In the genomic region with DNA sequence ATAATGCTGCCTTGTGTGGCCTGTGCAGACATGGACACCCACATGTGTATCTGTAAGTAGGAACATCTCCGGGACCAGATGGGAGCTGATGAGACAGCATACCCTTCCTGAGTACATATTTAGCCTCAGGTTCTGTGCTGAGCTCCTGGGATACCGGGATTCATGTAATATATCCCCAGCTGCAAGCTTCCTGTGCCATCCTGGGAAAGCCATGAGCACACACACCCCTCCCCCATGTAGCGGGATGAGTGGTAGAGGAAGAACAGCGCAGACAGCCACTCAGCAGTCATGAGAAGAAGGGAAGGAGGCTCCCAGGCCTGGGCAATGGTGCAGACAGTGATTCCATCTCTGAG, we compare ENCODE assay signal across 12 mouse cellular contexts. TPM values are rescaled to one million over a fixed set of nuclear protein-coding genes. Genes with fewer than 3 reads are reported as not detected.
A peak's percentile ranks its signal among the peaks of the same experiment; 100 is the strongest.
DNase-seq lines count a peak whose midpoint lies in the region; ATAC-seq and TF ChIP-seq lines count a peak whose summit lies in the region.
"Had no signal": no experiment of that assay in that cellular context is flagged by ENCODE, and none has a peak within 500 bp of the region (broad histone marks: within the 10 kb centered on the region; RNA-seq: fewer than 3 reads in every experiment).

No protein-coding gene starts in this region.

- no peaks in the 10 kb centered on the region for H3K27me3 ChIP-seq in intestine, embryonic 14.5 days (replicated peaks; ENCODE audit: control insufficient read depth, insufficient read depth, low read length)
- no peaks in the 10 kb centered on the region for H3K27me3 ChIP-seq in intestine, embryonic 16.5 days (replicated peaks; ENCODE audit: control insufficient read depth, insufficient read depth, low read length)
- no peaks in the 10 kb centered on the region for H3K27me3 ChIP-seq in lung, embryonic 16.5 days (ENCODE audit: control insufficient read depth, insufficient read depth, low read depth, low read length)
- no peaks in the 10 kb centered on the region for H3K27me3 ChIP-seq in hindbrain, embryonic 12.5 days

- H3K4me2 ChIP-seq in intestine, embryonic 14.5 days (ENCODE audit: low read length), result no peak overlapping the region
- no peak overlapping the region for H3K4me2 ChIP-seq in intestine, embryonic 16.5 days (ENCODE audit: low read depth, low read length)
- no peak overlapping the region for H3K4me2 ChIP-seq in lung, embryonic 16.5 days (ENCODE audit: low read depth, low read length)
- no peak overlapping the region for H3K4me2 ChIP-seq in hindbrain, embryonic 12.5 days (replicated peaks)
- H3K4me2 ChIP-seq: midbrain, embryonic 12.5 days had no signal

- no peak overlapping the region for H3K4me3 ChIP-seq in intestine, embryonic 14.5 days (ENCODE audit: low read depth, low read length)
- H3K4me3 ChIP-seq in intestine, embryonic 16.5 days (ENCODE audit: low read length), result no peak overlapping the region
- no peak overlapping the region for H3K4me3 ChIP-seq in lung, embryonic 16.5 days (ENCODE audit: low read length)
- H3K4me3 ChIP-seq in lung, adult 2 months (replicated peaks; ENCODE audit: extremely low read depth, low read depth, low read length), result no peak overlapping the region
- H3K4me3 ChIP-seq in hindbrain, embryonic 12.5 days, result no peak overlapping the region
- H3K4me3 ChIP-seq: forebrain, embryonic 10.5 days; midbrain, embryonic 12.5 days had no signal

- TF ChIP-seq CTCF in lung, adult 2 months (IDR thresholded peaks at IDR 0.05; ENCODE audit: insufficient read depth, low read length), result no peak

- no peak for DNase-seq in intestine, embryonic 14.5 days (ENCODE audit: low spot score)
- no peak for DNase-seq in lung, adult 2 months
- DNase-seq in right cerebral cortex, postnatal 10 days (ENCODE audit: low spot score in 2 of 2), result peak; percentile 53 to 54
- no peak for DNase-seq in thymus, postnatal 14 days
- DNase-seq: adrenal gland, adult 2 months had no signal

- no peak for ATAC-seq in intestine, embryonic 14.5 days (replicated peaks; ENCODE audit: low FRiP score, low TSS enrichment, low read depth)
- no peak for ATAC-seq in intestine, embryonic 16.5 days
- no peak for ATAC-seq in lung, embryonic 16.5 days (ENCODE audit: low read depth)
- 0 out of 2 replicates have a peak, but pooled peaks have one; percentile 9 for ATAC-seq in hindbrain, embryonic 12.5 days (ENCODE audit: low FRiP score)
- ATAC-seq: inflammation-experienced regulatory T-cells, adult 6 months had no signal

- 56% methylated on average over 4 of the region's 4 CpGs for WGBS in intestine, embryonic 14.5 days
- WGBS in intestine, embryonic 16.5 days, result 62% methylated on average over 4 of the region's 4 CpGs
- WGBS in lung, embryonic 16.5 days, result 35% methylated on average over 4 of the region's 4 CpGs
- 67% methylated on average over 4 of the region's 4 CpGs for WGBS in lung, adult 2 months
- 73% methylated on average over 4 of the region's 4 CpGs for WGBS in hindbrain, embryonic 12.5 days

- peak overlapping the region; percentile 52 for H3K27ac ChIP-seq in intestine, embryonic 14.5 days (ENCODE audit: low read depth)
- H3K27ac ChIP-seq in intestine, embryonic 16.5 days (ENCODE audit: low read length), result no peak overlapping the region
- H3K27ac ChIP-seq in lung, embryonic 16.5 days (ENCODE audit: low read length), result peak overlapping the region; percentile 70; the same call in 1 of the 2 replicates
- H3K27ac ChIP-seq in hindbrain, embryonic 12.5 days, result peak overlapping the region; percentile 44
- H3K27ac ChIP-seq: forebrain, embryonic 10.5 days; midbrain, embryonic 12.5 days had no signal

- peaks cover 12% of the 10 kb centered on the region for H3K4me1 ChIP-seq in intestine, embryonic 14.5 days (replicated peaks; ENCODE audit: control insufficient read depth, insufficient read depth, low read length)
- 0 out of 2 replicates have a peak, but pooled peaks cover 8% of the 10 kb centered on the region for H3K4me1 ChIP-seq in intestine, embryonic 16.5 days (ENCODE audit: control insufficient read depth, insufficient read depth, low read length)
- peaks cover 13% of the 10 kb centered on the region for H3K4me1 ChIP-seq in lung, embryonic 16.5 days (replicated peaks; ENCODE audit: control insufficient read depth, insufficient read depth, low read length)
- H3K4me1 ChIP-seq in lung, adult 2 months (ENCODE audit: control insufficient read depth, insufficient read depth, low read length), result no peaks in the 10 kb centered on the region
- H3K4me1 ChIP-seq in hindbrain, embryonic 12.5 days, result peaks cover 13% of the 10 kb centered on the region

- no peak for TF ChIP-seq POLR2A in lung, adult 2 months (IDR thresholded peaks at IDR 0.05; ENCODE audit: borderline replicate concordance, extremely low read depth, low read depth, low read length)

- H3K36me3 ChIP-seq in intestine, embryonic 14.5 days (ENCODE audit: control insufficient read depth, insufficient read depth, low read length), result no peaks in the 10 kb centered on the region
- no peaks in the 10 kb centered on the region for H3K36me3 ChIP-seq in intestine, embryonic 16.5 days (ENCODE audit: control insufficient read depth, insufficient read depth, low read length)
- no peaks in the 10 kb centered on the region for H3K36me3 ChIP-seq in lung, embryonic 16.5 days (ENCODE audit: control insufficient read depth, insufficient read depth, low read length)
- H3K36me3 ChIP-seq in hindbrain, embryonic 12.5 days, result no peaks in the 10 kb centered on the region
- H3K36me3 ChIP-seq: forebrain, embryonic 10.5 days; midbrain, embryonic 12.5 days had no signal

- H3K9ac ChIP-seq in intestine, embryonic 14.5 days (ENCODE audit: low read length), result no peak overlapping the region
- H3K9ac ChIP-seq in intestine, embryonic 16.5 days (ENCODE audit: low read depth, low read length), result no peak overlapping the region
- H3K9ac ChIP-seq in lung, embryonic 16.5 days (ENCODE audit: low read length), result no peak overlapping the region
- H3K9ac ChIP-seq in hindbrain, embryonic 12.5 days, result no peak overlapping the region
- H3K9ac ChIP-seq: midbrain, embryonic 12.5 days had no signal

- no peaks in the 10 kb centered on the region for H3K9me3 ChIP-seq in intestine, embryonic 14.5 days (ENCODE audit: control insufficient read depth, low read length)
- H3K9me3 ChIP-seq in intestine, embryonic 16.5 days (ENCODE audit: control insufficient read depth, low read length), result no peaks in the 10 kb centered on the region
- no peaks in the 10 kb centered on the region for H3K9me3 ChIP-seq in lung, embryonic 16.5 days (ENCODE audit: control insufficient read depth, low read length)
- no peaks in the 10 kb centered on the region for H3K9me3 ChIP-seq in hindbrain, embryonic 12.5 days (replicated peaks)
- H3K9me3 ChIP-seq: forebrain, embryonic 10.5 days; G1E; midbrain, embryonic 12.5 days had no signal

RNA-seq across cellular contexts. Expression of gene Mfsd2b, which starts 9.8 kb away (rescaled TPM):
- 0.81 and 1.1 TPM in 2 replicates for polyA plus RNA-seq in intestine, embryonic 14.5 days (2014; fragmentation: Nextera tagmentation; extraction: Ambion mirVana)
- polyA plus RNA-seq in intestine, embryonic 16.5 days (2015; fragmentation: Nextera tagmentation; extraction: Ambion mirVana), result 1.3 and 1.7 TPM in 2 replicates
- 1.8 and 2.3 TPM in 2 replicates for polyA plus RNA-seq in lung, embryonic 16.5 days (2015; fragmentation: Nextera tagmentation; extraction: Ambion mirVana)
- 2.5 and 4.1 TPM in 2 replicates for polyA plus RNA-seq in lung, adult 2 months (2012; rRNA removed)
- polyA plus RNA-seq in hindbrain, embryonic 12.5 days (2016; fragmentation: Nextera tagmentation; extraction: Ambion mirVana), result 3.4 and 4.0 TPM in 2 replicates

RNA-seq across cellular contexts. Expression of gene Wdcp, which starts 21.2 kb away (rescaled TPM):
- 14.4 and 15.0 TPM in 2 replicates for polyA plus RNA-seq in intestine, embryonic 14.5 days (2014; fragmentation: Nextera tagmentation; extraction: Ambion mirVana)
- polyA plus RNA-seq in intestine, embryonic 16.5 days (2015; fragmentation: Nextera tagmentation; extraction: Ambion mirVana), result 11.0 and 12.4 TPM in 2 replicates
- 15.5 and 16.1 TPM in 2 replicates for polyA plus RNA-seq in lung, embryonic 16.5 days (2015; fragmentation: Nextera tagmentation; extraction: Ambion mirVana)
- 5.2 and 6.0 TPM in 2 replicates for polyA plus RNA-seq in lung, adult 2 months (2012; rRNA removed)
- polyA plus RNA-seq in hindbrain, embryonic 12.5 days (2016; fragmentation: Nextera tagmentation; extraction: Ambion mirVana), result 17.1 and 19.8 TPM in 2 replicates

RNA-seq across cellular contexts. Expression of gene Fkbp1b, which starts 22.9 kb away (rescaled TPM):
- polyA plus RNA-seq in intestine, embryonic 14.5 days (2014; fragmentation: Nextera tagmentation; extraction: Ambion mirVana), result 11.2 and 14.5 TPM in 2 replicates
- polyA plus RNA-seq in intestine, embryonic 16.5 days (2015; fragmentation: Nextera tagmentation; extraction: Ambion mirVana), result 7.1 and 8.2 TPM in 2 replicates
- polyA plus RNA-seq in lung, embryonic 16.5 days (2015; fragmentation: Nextera tagmentation; extraction: Ambion mirVana), result 8.8 and 9.3 TPM in 2 replicates
- 11.3 and 14.4 TPM in 2 replicates for polyA plus RNA-seq in lung, adult 2 months (2012; rRNA removed)
- polyA plus RNA-seq in hindbrain, embryonic 12.5 days (2016; fragmentation: Nextera tagmentation; extraction: Ambion mirVana), result 13.4 and 18.6 TPM in 2 replicates

RNA-seq across cellular contexts. Expression of gene Ubxn2a, which starts 43.2 kb away (rescaled TPM):
- 26.5 and 30.0 TPM in 2 replicates for polyA plus RNA-seq in intestine, embryonic 14.5 days (2014; fragmentation: Nextera tagmentation; extraction: Ambion mirVana)
- 31.0 and 32.8 TPM in 2 replicates for polyA plus RNA-seq in intestine, embryonic 16.5 days (2015; fragmentation: Nextera tagmentation; extraction: Ambion mirVana)
- 24.7 and 25.4 TPM in 2 replicates for polyA plus RNA-seq in lung, embryonic 16.5 days (2015; fragmentation: Nextera tagmentation; extraction: Ambion mirVana)
- 5.9 and 6.3 TPM in 2 replicates for polyA plus RNA-seq in lung, adult 2 months (2012; rRNA removed)
- polyA plus RNA-seq in hindbrain, embryonic 12.5 days (2016; fragmentation: Nextera tagmentation; extraction: Ambion mirVana), result 36.0 and 38.9 TPM in 2 replicates

RNA-seq across cellular contexts. Expression of gene Sf3b6, which starts 47.0 kb away (rescaled TPM):
- polyA plus RNA-seq in intestine, embryonic 14.5 days (2014; fragmentation: Nextera tagmentation; extraction: Ambion mirVana), result 282 and 300 TPM in 2 replicates
- polyA plus RNA-seq in intestine, embryonic 16.5 days (2015; fragmentation: Nextera tagmentation; extraction: Ambion mirVana), result 169 and 193 TPM in 2 replicates
- 161 and 180 TPM in 2 replicates for polyA plus RNA-seq in lung, embryonic 16.5 days (2015; fragmentation: Nextera tagmentation; extraction: Ambion mirVana)
- 33.4 and 60.8 TPM in 2 replicates for polyA plus RNA-seq in lung, adult 2 months (2012; rRNA removed)
- 303 and 327 TPM in 2 replicates for polyA plus RNA-seq in hindbrain, embryonic 12.5 days (2016; fragmentation: Nextera tagmentation; extraction: Ambion mirVana)

Comparison
In these comparisons a context has a peak if more than half of its experiments do, and no peak if none do; other contexts are left out.
1. DNase-seq: peak in right cerebral cortex, postnatal 10 days (2 of 2); none in intestine, embryonic 14.5 days (single experiment), lung, adult 2 months (single experiment) and thymus, postnatal 14 days (single experiment).